Mouse (Mus musculus) gastrocnemius, adult 2 months (tissue): ENCODE data around the gene Rpl23a. TPM values are rescaled to one million over a fixed set of nuclear protein-coding genes. Genes with fewer than 3 reads are reported as not detected.

Source experiments
- DNase-seq: peaks from one replicate; pipeline ENCODE4 v3.0.0; 2022
- H3K27ac ChIP-seq: fragments of 200-600 bp; 2 replicates; pipeline ENCODE4 v1.8.1; 2022; ENCODE audit warnings: mild to moderate bottlenecking
- H3K4me3 ChIP-seq: fragments of 200-600 bp; 2 replicates; pipeline ENCODE4 v1.8.1; 2022; ENCODE audit warnings: mild to moderate bottlenecking, moderate library complexity
- CTCF ChIP-seq: fragments of 200-600 bp; IDR thresholded peaks from 2 replicates; pipeline ENCODE4 v1.8.1; 2022; ENCODE audit warnings: antibody characterized with exemption, mild to moderate bottlenecking, moderate library complexity
- intact Hi-C: fragments of 180-260 bp; cut with DNase I; formaldehyde crosslinking; loops from one replicate; pipeline ENCODE4 v1.15.1; 2025
- total RNA-seq, 2 experiments: library from RNA; stranded (reverse); gene quantifications; 2 replicates each; pipeline ENCODE4 v1.2.3; 2021

The Rpl23a gene
- total RNA-seq, 2 experiments from 2014 or later: 760 to 970 TPM

DNA sequence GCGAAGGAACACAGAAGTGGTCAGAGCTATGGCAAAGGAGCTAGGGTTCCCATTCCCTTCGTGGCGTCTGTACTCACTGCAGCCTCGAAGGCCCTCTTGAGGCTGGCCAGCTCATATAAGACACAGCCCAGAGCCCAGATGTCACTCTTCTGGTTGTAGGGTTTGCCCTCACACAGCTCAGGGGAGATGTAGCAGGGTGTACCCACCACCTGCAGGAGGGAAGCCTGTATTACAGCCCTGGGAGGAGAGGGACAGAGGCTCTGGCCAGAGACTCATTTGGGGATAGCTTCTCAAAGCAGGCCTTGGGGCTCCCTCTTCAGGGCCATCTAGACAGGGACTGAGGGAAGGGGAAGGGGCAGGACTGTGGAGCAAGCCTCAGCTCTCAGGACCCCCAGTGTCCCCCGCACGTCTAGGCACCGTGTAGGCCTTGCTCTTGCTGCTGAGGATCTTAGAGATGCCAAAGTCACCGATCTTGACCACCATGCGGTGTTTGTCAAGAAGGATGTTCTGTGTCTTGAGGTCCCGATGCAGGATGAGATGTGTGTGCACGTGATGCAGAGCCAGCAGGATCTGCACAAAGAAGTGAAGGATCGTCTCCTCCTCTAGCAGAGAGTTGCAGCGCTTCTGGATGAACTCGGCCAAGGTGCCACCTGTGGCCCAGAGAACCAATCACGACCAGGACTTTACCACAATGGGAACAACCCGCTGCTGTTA, 11.2 kb downstream of the Rpl23a start:
- Histone ChIP-seq H3K27ac (no peak overlapping the region), H3K4me3 (no peak overlapping the region)
- intact Hi-C loops: no loop called here
- DNase-seq: no peak
- TF ChIP-seq CTCF: no peak; the same call in 1 of the 2 replicates

DNA sequence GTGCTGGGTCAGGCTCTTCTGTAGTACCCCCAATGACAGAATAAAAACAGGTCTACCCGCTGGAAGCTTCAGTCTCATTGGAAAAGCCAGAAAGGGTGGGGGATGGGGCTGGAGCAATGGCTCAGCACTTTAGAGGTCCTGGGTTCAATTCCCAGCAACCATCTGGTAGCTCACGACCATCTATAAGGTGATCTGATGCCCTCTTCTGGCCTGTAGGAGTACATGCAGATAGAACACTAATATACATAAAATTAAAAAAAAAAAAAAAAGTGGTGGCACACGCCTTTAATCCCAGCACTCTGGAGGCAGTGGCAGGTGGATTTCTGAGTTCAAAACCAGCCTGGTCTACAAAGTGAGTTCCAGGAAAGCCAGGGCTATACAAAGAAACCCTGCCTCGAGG, 12.1 kb downstream of the Rpl23a start:
- no peak for DNase-seq
- Histone ChIP-seq H3K4me3 (no peak overlapping the region), H3K27ac (no peak overlapping the region)
- TF ChIP-seq CTCF: peak; percentile 29; the same call in 1 of the 2 replicates
- intact Hi-C loops: no loop called here

DNA sequence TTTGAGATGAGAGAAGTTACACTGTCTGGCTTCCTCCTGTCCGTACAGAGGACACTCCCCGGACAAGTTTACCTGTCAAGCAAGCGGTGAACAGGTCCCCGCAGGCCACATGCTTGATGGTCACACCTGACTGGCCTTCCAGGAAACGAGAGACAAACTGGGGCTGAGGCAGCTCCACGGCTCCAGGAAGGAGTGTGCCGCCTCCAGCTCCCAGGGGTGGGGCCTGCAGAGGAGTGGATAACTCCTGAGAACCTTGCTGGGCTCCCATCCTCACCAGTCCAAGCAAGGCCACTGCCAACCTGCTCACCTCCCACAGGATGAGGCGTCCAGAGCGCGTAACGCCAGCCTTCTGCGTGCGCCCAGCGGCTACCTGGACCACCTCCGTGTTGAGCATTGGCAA, 13.1 kb downstream of the Rpl23a start:
- no peak for DNase-seq
- Histone ChIP-seq H3K4me3 (no peak overlapping the region), H3K27ac (no peak overlapping the region)
- no peak for TF ChIP-seq CTCF
- intact Hi-C loops: no loop called here

DNA sequence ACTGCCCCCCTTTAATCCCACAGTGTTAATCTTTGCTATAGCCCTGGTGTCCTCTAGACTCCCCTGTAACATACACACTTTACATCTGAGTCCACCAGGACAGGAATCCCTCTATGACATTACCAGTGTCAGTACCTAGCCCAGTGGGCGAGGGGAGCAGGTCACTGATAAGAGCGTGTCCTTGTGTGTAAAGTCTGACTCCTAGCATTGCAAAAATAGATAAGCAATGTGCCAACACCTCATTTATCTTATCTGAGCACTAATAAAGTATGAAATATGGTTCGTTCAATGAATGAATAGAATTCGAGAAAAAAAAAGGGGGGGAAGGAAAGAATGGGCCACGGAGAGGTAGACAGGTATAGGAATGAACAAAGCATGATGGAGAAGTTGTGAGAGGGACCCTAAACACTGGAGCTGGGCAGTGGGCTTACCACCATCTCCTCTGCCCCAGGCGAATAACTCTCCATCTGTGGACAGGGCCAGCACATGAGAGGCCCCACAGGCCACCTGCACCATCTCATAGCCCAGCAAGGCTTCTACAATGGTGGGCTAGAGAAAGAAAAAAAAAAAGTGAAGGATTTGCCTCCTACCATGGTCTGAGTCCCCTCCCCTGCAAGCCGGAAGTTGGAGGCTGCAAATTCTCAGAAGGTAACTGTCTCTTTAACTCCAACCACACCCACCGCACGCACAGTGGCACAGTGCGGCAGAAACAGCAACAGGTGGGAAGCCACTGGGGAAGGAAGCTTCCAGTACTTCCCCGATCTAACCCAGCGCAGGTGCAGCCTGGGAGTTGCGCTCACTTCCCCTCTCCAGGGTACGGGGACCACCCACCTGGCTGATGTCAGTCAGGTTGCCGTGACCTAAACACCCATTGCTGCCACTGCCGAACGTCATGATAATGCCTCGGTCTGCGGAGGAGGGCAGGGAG, 14.6 kb downstream of the Rpl23a start:
- intact Hi-C loops: no loop called here
- no peak overlapping the region for H3K27ac ChIP-seq
- no peak for TF ChIP-seq CTCF

DNA sequence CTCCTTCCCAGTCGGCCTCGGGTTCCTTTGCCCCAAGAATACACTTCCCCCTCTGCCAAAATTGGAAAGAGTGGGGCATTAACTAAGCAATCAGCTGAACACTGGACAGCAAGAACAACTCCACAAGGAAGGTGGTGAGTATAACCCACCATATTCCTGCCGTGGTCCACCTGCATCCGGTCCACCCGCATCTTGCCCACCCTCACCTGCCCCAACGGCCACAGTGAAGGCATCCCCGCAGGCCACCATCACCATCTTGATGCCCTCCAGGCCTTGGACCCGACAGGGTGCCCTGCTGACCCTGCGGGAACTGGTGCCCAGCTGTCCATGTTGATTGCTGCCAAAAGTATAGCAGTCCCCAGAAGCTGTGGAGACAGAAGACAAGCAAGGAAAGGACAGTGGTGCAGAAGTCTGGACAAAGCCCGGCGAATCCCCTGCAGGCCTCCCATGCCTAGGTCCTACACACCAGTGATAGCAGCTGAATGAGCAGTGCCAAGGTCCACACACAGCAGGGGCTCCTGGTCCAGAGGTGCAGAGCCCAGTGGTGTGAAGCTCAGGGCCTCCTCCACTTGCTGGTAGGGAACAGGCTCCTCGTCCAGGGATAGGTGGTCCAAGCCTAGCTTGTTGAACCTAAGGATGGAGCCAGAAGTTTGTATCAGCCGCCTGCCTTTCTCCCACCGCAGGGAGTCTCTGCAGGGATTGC, 16.0 kb downstream of the Rpl23a start:
- intact Hi-C loops: no loop called here
- no peak for TF ChIP-seq CTCF
- Histone ChIP-seq H3K4me3 (no peak overlapping the region), H3K27ac (no peak overlapping the region)
- DNase-seq: no peak

More for the DNA sequence above, 14.6 kb downstream of the Rpl23a start:
- DNase-seq: no peak
- peak overlapping the region; percentile 54 for H3K4me3 ChIP-seq

DNA sequence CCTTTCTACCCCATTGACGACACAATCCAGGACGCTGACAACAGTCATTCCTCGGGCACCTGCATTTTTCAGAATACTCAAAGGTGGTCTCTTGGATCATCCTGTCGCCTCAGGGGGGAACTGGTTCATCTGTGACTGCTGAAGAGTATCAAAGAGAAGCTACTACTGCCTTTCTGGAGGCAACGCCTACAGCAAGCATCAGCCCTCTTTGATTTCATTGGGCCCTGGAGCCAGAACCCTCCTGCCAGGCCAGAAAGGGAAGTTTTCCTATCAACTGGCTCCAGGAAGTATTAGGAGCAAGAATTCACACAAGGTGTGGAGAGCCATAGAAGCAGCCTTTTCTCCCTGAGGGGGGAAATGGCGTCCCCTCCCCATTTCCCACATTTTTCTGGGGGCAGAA, 16.7 kb downstream of the Rpl23a start:
- TF ChIP-seq CTCF: no peak
- no peak overlapping the region for H3K4me3 ChIP-seq
- H3K27ac ChIP-seq: peak overlapping the region; percentile 85; the same call in 1 of the 2 replicates
- intact Hi-C loops: no loop called here
- DNase-seq: no peak

DNA sequence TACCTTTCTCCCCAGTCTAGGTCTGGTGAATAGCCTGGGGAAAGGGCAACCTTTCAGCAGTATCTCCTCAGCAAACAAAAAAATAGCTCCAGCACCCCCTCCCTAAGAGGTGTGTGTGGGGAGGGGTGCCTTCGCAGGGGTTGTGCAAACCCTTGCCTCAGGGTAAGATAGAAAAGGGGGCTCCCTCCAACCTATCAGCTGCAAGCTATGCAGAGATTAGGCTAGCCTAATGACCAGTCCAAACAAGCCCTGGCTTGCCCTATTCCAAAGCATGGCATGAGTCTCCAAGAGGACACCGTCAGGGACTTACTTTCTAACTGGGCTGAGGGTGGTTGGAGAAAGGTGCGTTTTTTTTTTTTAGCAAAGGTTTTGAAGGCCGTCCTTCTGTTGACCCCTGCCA, 17.2 kb downstream of the Rpl23a start:
- DNase-seq: no peak
- intact Hi-C loops: no loop called here

DNA sequence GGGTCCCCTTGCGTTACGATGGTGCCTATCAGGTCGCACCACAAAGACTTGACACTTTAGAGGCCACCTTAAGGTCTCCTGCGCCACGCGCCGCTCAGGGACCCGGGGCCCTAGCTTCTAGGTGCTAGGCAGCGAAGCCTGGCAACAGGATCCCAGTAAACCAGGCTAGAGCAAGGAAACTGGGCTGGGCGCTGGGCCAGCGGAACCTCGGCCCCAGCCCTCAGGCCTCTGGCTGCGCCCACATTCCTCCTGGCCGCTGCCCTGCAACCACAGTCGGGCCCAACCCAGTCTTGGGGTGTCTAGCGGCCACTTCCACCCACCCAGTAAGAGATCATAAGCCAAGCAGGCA, 17.6 kb downstream of the Rpl23a start:
- H3K27ac ChIP-seq: peak overlapping the region; percentile 85
- TF ChIP-seq CTCF: no peak
- peak; percentile 70 for DNase-seq
- peak overlapping the region; percentile 90 for H3K4me3 ChIP-seq
- intact Hi-C loops: no loop called here

More for the DNA sequence above, 17.2 kb downstream of the Rpl23a start:
- H3K4me3 ChIP-seq: peak overlapping the region; percentile 90
- peak overlapping the region; percentile 85 for H3K27ac ChIP-seq
- no peak for TF ChIP-seq CTCF

DNA sequence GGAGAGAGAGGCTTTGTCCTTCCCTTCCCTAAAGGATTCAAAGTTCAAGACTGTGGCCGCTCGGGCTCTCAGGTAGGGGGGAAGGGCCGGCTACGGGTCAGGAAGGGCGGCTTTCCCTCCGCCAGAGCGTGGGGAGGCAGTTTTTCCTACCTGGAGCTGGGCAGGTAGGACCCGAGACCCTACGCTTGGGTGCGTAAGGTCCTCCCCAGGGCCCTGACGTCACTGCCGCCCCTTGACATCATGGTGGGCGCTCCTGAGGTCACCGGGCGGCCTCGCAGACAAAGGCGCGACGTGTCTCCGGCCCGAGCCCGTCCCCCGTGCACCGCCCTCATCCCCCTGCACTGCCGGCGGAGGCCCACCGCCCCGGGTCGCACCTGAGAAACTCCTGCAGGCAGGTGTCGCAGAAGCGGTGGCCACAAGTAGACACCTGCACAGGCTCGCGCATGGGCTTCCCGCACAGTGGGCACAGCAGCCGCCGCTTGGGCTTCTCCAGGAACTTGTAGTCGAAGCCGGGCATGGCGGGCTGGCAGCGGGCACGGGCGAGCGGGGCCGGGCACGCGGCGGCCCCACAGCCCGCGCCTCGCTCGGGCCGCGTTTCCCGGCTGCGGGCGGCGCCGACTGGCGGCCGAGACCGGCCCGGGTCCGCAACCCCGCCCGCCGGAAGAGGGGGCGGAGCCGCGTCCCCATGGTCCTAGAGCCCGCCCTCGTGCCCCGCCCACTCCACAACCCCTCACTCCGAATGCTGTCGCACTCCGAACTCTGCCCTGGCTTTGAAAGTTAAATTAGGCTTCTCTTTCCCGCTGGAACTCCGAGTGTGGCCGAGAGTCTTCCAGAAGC, 18.2 kb downstream of the Rpl23a start, which contains the start of gene Traf4:
TSS of gene Traf4 (minus strand) at position 666 of the 837 bp plus-strand sequence.
- peak; percentile 91 for DNase-seq
- peak within 1 kb of the TSS; percentile 87 for H3K27ac ChIP-seq
- peak; percentile 46 for TF ChIP-seq CTCF
- H3K4me3 ChIP-seq: peak within 1 kb of the TSS; percentile 90
- intact Hi-C loops: no loop called here

DNA sequence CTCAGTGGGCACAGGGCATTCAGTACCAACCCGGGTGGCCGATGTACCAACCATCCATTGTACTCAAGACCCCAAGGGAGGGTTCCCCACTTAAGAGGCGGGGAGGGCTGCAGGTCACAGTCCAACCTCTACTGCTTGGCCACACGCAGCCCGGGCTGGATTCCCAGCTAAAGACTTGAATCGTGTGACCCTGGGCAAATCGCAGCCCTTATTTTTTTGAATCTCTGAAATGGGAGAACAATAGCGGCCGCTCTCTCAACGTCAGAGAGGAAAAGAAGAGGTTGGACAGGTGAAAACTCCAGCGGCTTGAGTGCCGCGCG, 18.8 kb downstream of the Rpl23a start:
- peak overlapping the region; percentile 87 for H3K27ac ChIP-seq
- intact Hi-C loops: no loop called here
- no peak for TF ChIP-seq CTCF
- H3K4me3 ChIP-seq: peak overlapping the region; percentile 90
- no peak for DNase-seq

DNA sequence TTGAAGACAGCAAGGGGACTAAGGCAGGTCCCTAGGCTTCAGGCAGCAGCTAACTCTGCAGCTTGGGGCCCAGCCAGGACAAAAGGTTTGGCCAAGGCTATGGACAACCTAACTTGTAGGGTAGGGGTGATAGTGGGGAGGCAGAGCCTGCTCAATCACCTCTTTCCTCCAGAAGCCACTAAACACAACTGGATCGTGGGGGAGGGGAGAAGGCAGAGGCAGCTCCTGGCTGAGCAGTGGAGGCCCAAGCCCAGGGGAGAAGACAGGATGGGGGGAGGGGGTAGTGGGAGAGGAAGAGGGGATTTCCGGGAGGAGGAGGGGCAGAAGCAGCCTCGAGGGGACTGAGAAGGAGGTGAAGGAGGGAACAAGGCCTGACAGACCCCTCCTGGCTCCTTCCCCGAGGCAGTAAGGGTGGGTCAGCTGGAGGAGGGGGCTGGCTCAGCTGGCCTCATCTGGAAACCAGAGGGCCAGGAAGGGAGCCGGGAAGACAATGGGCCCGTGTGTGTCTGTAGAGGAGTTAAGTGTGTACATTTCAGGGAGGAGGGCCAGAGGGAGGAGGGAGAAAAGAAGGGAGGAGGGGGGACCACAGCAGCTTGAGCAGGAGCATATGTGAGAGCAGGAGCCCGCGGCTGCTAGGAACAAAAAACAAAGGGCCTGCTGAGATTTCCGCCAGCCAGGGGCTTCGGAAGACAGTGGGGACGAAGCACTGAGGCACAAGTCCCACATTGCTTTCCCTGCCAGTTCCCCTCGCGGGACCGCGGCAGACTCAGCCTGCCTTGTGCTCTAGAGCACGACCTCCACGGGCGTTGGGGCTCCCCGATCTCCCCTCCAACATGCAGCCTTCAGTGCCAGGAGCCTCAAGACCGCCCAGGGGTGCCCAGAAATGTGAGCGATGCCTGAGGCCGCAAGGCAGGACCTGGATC, 19.4 kb downstream of the Rpl23a start:
- TF ChIP-seq CTCF: no peak
- intact Hi-C loops: no loop called here
- DNase-seq: peak; percentile 68
- Histone ChIP-seq H3K4me3 (peak overlapping the region; percentile 90), H3K27ac (peak overlapping the region; percentile 87)
